14 mouse cellular contexts compared by ENCODE assay signal in genomic region chr5:143651855-143652631, GRCm38 (mm10). TPM values are rescaled to one million over a fixed set of nuclear protein-coding genes. Genes with fewer than 3 reads are reported as not detected.
DNase-seq lines count a peak whose midpoint lies in the region; ATAC-seq and TF ChIP-seq lines count a peak whose summit lies in the region.
"Had no signal": no experiment of that assay in that cellular context is flagged by ENCODE, and none has a peak within 500 bp of the region (broad histone marks: within the 10 kb centered on the region; RNA-seq: fewer than 3 reads in every experiment).

No protein-coding gene starts in this region.

- no peak for TF ChIP-seq CTCF in gastrocnemius, adult 2 months (IDR thresholded peaks at IDR 0.05)
- no peak for TF ChIP-seq CTCF in kidney, postnatal 0 days (IDR thresholded peaks at IDR 0.05; ENCODE audit: low read depth)
- TF ChIP-seq CTCF in embryonic fibroblast, embryonic 13.5 days (IDR thresholded peaks at IDR 0.05; ENCODE audit: borderline replicate concordance, insufficient read depth, low read length), result no peak

- 81% methylated on average over 8 of the region's 8 CpGs for WGBS in kidney, postnatal 0 days
- WGBS in liver, embryonic 15.5 days (ENCODE audit: insufficient replicate concordance), result 66% methylated on average over 8 of the region's 8 CpGs

- 0 out of 2 replicates have a peak, but pooled peaks cover 5% of the 10 kb centered on the region for H3K36me3 ChIP-seq in kidney, postnatal 0 days (ENCODE audit: insufficient read depth, low read length)
- H3K36me3 ChIP-seq in liver, embryonic 15.5 days (replicated peaks), result peaks cover 19% of the 10 kb centered on the region

- ATAC-seq in kidney, postnatal 0 days (replicated peaks; ENCODE audit: low FRiP score, low read depth), result no peak
- no peak for ATAC-seq in liver, embryonic 15.5 days (ENCODE audit: insufficient read depth)
- ATAC-seq: activated CD4-positive, CD25-positive, alpha-beta regulatory T cell, adult 4 months; lung, postnatal 0 days had no signal

- no peaks in the 10 kb centered on the region for H3K9me3 ChIP-seq in kidney, postnatal 0 days (replicated peaks; ENCODE audit: low read length)
- H3K9me3 ChIP-seq in liver, embryonic 15.5 days (replicated peaks), result no peaks in the 10 kb centered on the region
- H3K9me3 ChIP-seq: hindbrain, embryonic 10.5 days had no signal

- no peaks in the 10 kb centered on the region for H3K27me3 ChIP-seq in kidney, postnatal 0 days (ENCODE audit: insufficient read depth, low read length)
- H3K27me3 ChIP-seq in liver, embryonic 15.5 days, result no peaks in the 10 kb centered on the region
- H3K27me3 ChIP-seq: CH12.LX had no signal

- no peak for DNase-seq in gastrocnemius, adult 2 months
- no peak for DNase-seq in gastrocnemius, postnatal 36 days
- no peak for DNase-seq in kidney, postnatal 0 days (ENCODE audit: low spot score)
- DNase-seq in kidney, postnatal 14 days, result no peak
- no peak for DNase-seq in cerebellum, adult 9-10 months
- DNase-seq in cerebellum, adult 9-11 months, result no peak
- DNase-seq: kidney, postnatal 10 days; right cerebral cortex, adult 18-20 months had no signal

- H3K4me2 ChIP-seq in kidney, postnatal 0 days (ENCODE audit: low read length), result no peak overlapping the region
- no peak overlapping the region for H3K4me2 ChIP-seq in liver, embryonic 15.5 days

- H3K4me3 ChIP-seq in gastrocnemius, adult 2 months, result no peak overlapping the region
- H3K4me3 ChIP-seq in kidney, postnatal 0 days (replicated peaks; ENCODE audit: low read depth, low read length), result no peak overlapping the region
- H3K4me3 ChIP-seq in embryonic fibroblast, embryonic 13.5 days (ENCODE audit: insufficient read depth, low read length), result no peak overlapping the region
- no peak overlapping the region for H3K4me3 ChIP-seq in liver, embryonic 15.5 days (replicated peaks)
- H3K4me3 ChIP-seq: hindbrain, embryonic 10.5 days had no signal

- peaks cover 31% of the 10 kb centered on the region for H3K4me1 ChIP-seq in kidney, postnatal 0 days (replicated peaks; ENCODE audit: insufficient read depth, low read length)
- H3K4me1 ChIP-seq in embryonic fibroblast, embryonic 13.5 days (ENCODE audit: control insufficient read depth, insufficient read depth, low read length), result peaks cover 29% of the 10 kb centered on the region
- peaks cover 87% of the 10 kb centered on the region for H3K4me1 ChIP-seq in liver, embryonic 15.5 days (replicated peaks)

- H3K9ac ChIP-seq in kidney, postnatal 0 days (ENCODE audit: low read depth, low read length), result no peak overlapping the region
- H3K9ac ChIP-seq in liver, embryonic 15.5 days, result no peak overlapping the region

- TF ChIP-seq POLR2A in embryonic fibroblast, embryonic 13.5 days (IDR thresholded peaks at IDR 0.05; ENCODE audit: low read depth, low read length), result no peak

- intact Hi-C loops in gastrocnemius, adult 2 months (cut with DNase I), result no loop called here
- intact Hi-C loops in gastrocnemius, postnatal 36 days (cut with DNase I), result no loop called here

- peak overlapping the region; percentile 25 for H3K27ac ChIP-seq in gastrocnemius, adult 2 months
- H3K27ac ChIP-seq in kidney, postnatal 0 days, result peak overlapping the region; percentile 44; the same call in 1 of the 2 replicates
- H3K27ac ChIP-seq in embryonic fibroblast, embryonic 13.5 days (ENCODE audit: insufficient read depth, low read length), result 0 out of 2 replicates have a peak overlapping the region, but pooled peaks have one; percentile 16
- H3K27ac ChIP-seq in liver, embryonic 15.5 days (replicated peaks), result peak overlapping the region; percentile 38; the same call in 1 of the 2 replicates
- H3K27ac ChIP-seq: hindbrain, embryonic 10.5 days had no signal

RNA-seq across cellular contexts. Expression of gene Cyth3, which starts 29.8 kb away (rescaled TPM):
- 10 to 100 TPM; 10.7 to 15.8 TPM for total RNA-seq in gastrocnemius, adult 2 months (2021)
- 10 to 100 TPM; 12.2 to 13.8 TPM for total RNA-seq in gastrocnemius, postnatal 36 days (2021)
- polyA plus RNA-seq in kidney, postnatal 0 days (2015; fragmentation: Nextera tagmentation; extraction: Ambion mirVana), result 74.3 and 76.7 TPM in 2 replicates
- 130 and 134 TPM in 2 replicates for polyA plus RNA-seq in embryonic fibroblast, embryonic 13.5 days (2011; ENCODE audit: insufficient read length, low read depth, missing spikeins)
- polyA plus RNA-seq in liver, embryonic 15.5 days (2015; fragmentation: Nextera tagmentation; extraction: Ambion mirVana), result 35.7 and 37.5 TPM in 2 replicates
